Mouse (Mus musculus): ENCODE measurements at regions not wholly inside any gene's neighbourhood (a gene's known extent, or its start where the extent isn't known, plus 50 kb on each side); places are given as distances from the start of the nearest gene placed in this dataset.

- TF ChIP-seq HCFC1 (IDR thresholded peaks at IDR 0.05; ENCODE audit: borderline replicate concordance, insufficient read depth, low read length) = no peak
- TF ChIP-seq CHD2 (IDR thresholded peaks at IDR 0.05; ENCODE audit: low read depth, low read length) = no peak
- no peak for TF ChIP-seq ZNF384 (IDR thresholded peaks at IDR 0.05; ENCODE audit: low read depth, low read length)
These were observed 1222.1 kb downstream of the Diaph3 start for GRCm38 (mm10) chr14:85918894-85919293.

Measured in ES-E14 (cell line).